Mouse (Mus musculus): Measurements from ENCODE around the gene Syde2.

The Syde2 gene

GRCm38 (mm10) chr3:146053873-146054272, 66.2 kb downstream of the Syde2 start:
- no peak for DNase-seq

- no peak for DNase-seq
Measured at GRCm38 (mm10) chr3:146057131-146057530, 69.5 kb downstream of the Syde2 start.

- DNase-seq, result peak; percentile 67 to 75
Measured at GRCm38 (mm10) chr3:146058263-146058662, 70.6 kb downstream of the Syde2 start.

DNA sequence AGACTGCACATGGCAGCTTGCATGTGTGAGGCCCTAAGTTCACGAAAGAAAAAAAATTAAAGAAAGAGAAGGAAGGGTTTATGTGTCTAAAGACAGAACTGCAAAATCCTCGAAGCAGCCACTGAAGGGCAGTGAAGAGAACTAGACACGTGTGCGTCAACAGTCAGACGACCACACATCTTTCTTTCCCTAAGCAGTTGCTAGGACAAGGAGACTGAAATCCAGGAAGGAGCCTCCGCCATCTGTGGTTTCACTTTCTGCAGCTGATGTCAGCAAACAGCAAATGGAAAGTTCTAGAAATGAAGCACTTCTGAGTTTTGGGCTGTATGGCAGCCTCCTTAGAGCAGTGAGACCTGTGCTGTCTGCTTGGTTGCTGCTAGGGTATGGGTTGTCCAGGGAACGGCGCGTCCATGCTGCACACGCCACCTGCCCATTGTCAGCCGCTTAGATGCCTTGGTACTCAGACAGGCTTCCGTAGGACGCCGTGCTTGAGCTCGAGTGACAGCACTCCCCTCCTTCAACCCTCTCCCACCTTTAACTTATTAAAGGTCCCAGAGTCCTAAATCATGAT, 71.8 kb downstream of the Syde2 start:
- no peak for DNase-seq

DNA sequence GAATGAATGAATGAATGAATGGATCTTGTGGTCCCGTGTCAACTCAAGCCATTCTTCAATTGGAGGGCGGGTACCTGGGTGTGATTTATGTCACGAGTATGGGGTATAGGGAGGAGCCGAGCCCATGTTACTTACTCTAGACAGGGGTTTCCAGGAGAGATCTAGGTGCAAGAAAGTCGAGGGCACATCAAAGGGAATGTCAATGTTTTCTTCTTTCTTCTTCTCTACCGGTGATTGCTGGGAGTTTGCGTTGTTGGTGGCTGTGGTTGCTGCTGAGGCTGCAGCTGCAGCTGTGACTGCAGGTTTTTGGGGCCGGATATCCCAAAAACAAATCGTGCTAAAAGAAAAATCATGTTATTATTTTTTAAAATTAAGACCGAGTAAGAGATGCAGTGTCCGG, 75.5 kb downstream of the Syde2 start:
- DNase-seq, result no peak

GRCm38 (mm10) chr3:146069276-146069675, 81.6 kb downstream of the Syde2 start:
- DNase-seq, result no peak

Data from kidney, postnatal 25 days (tissue).